Mouse (Mus musculus): ENCODE measurements at regions not wholly inside any gene's neighbourhood (a gene's known extent, or its start where the extent isn't known, plus 50 kb on each side); places are given as distances from the start of the nearest gene placed in this dataset.

- Histone ChIP-seq H3K27me3 (ENCODE audit: control insufficient read depth, insufficient read depth, insufficient read length) (no peaks in the 10 kb centered on the region), H3K36me3 (ENCODE audit: control insufficient read depth, insufficient read depth) (no peaks in the 10 kb centered on the region), H3K4me2 (ENCODE audit: low read depth) (no peak overlapping the region), H3K79me2 (ENCODE audit: control insufficient read depth, insufficient read depth) (no peaks in the 10 kb centered on the region), H3ac (ENCODE audit: control insufficient read depth, insufficient read length) (no peak overlapping the region), H3K4me3 (no peak overlapping the region)
- TF ChIP-seq POLR2A (IDR thresholded peaks at IDR 0.05; ENCODE audit: insufficient read length, low read depth): no peak
- no peak for TF ChIP-seq TCF12 (IDR thresholded peaks at IDR 0.05; ENCODE audit: insufficient read depth, poor library complexity, severe bottlenecking)
- TF ChIP-seq E2F4 (IDR thresholded peaks at IDR 0.05; ENCODE audit: insufficient read depth): no peak
- TF ChIP-seq USF1 (IDR thresholded peaks at IDR 0.05; ENCODE audit: low read depth): no peak
- TF ChIP-seq MYOD1 (IDR thresholded peaks at IDR 0.05; ENCODE audit: control insufficient read depth in 1 of 3, insufficient read length in 2 of 3, low read depth in 2 of 3): no peak
- no peak for TF ChIP-seq POLR2AphosphoS2 (IDR thresholded peaks at IDR 0.05; ENCODE audit: insufficient read length, low read depth)
- no peak for TF ChIP-seq SRF (IDR thresholded peaks at IDR 0.05; ENCODE audit: control insufficient read depth, insufficient read length, low read depth)
- no peak for TF ChIP-seq MAX (IDR thresholded peaks at IDR 0.05; ENCODE audit: low read depth)
- TF ChIP-seq CEBPB (IDR thresholded peaks at IDR 0.05; ENCODE audit: insufficient read depth, poor library complexity, severe bottlenecking): no peak
- no peak for TF ChIP-seq REST (IDR thresholded peaks at IDR 0.05; ENCODE audit: insufficient read depth, insufficient read length)
- TF ChIP-seq MYOG (IDR thresholded peaks at IDR 0.05; ENCODE audit: control insufficient read depth in 1 of 3, insufficient read depth in 1 of 3, insufficient read length in 2 of 3, low read depth in 2 of 3): no peak
- no peak for TF ChIP-seq TCF3 (IDR thresholded peaks at IDR 0.05; ENCODE audit: insufficient read length, low read depth)
Observed at GRCm38 (mm10) chr12:12180986-12181385, 81.0 kb upstream of the Fam49a start.

GRCm38 (mm10) chr12:12181686-12182085, 80.3 kb upstream of the Fam49a start:
- no peaks in the 10 kb centered on the region for H3K36me3 ChIP-seq (ENCODE audit: control insufficient read depth, insufficient read depth)
- H3ac ChIP-seq (ENCODE audit: control insufficient read depth, insufficient read length): no peak overlapping the region
- no peaks in the 10 kb centered on the region for H3K79me2 ChIP-seq (ENCODE audit: control insufficient read depth, insufficient read depth)
- no peaks in the 10 kb centered on the region for H3K27me3 ChIP-seq (ENCODE audit: control insufficient read depth, insufficient read depth, insufficient read length)
- H3K4me2 ChIP-seq (ENCODE audit: low read depth): no peak overlapping the region
- TF ChIP-seq TCF12 (IDR thresholded peaks at IDR 0.05; ENCODE audit: insufficient read depth, poor library complexity, severe bottlenecking) (no peak), CEBPB (IDR thresholded peaks at IDR 0.05; ENCODE audit: insufficient read depth, poor library complexity, severe bottlenecking) (no peak), MYOD1 (IDR thresholded peaks at IDR 0.05; ENCODE audit: control insufficient read depth in 1 of 3, insufficient read length in 2 of 3, low read depth in 2 of 3) (no peak), REST (IDR thresholded peaks at IDR 0.05; ENCODE audit: insufficient read depth, insufficient read length) (no peak), SRF (IDR thresholded peaks at IDR 0.05; ENCODE audit: control insufficient read depth, insufficient read length, low read depth) (no peak), USF1 (IDR thresholded peaks at IDR 0.05; ENCODE audit: low read depth) (no peak), E2F4 (IDR thresholded peaks at IDR 0.05; ENCODE audit: insufficient read depth) (no peak)
- no peak overlapping the region for H3K4me3 ChIP-seq

DNA sequence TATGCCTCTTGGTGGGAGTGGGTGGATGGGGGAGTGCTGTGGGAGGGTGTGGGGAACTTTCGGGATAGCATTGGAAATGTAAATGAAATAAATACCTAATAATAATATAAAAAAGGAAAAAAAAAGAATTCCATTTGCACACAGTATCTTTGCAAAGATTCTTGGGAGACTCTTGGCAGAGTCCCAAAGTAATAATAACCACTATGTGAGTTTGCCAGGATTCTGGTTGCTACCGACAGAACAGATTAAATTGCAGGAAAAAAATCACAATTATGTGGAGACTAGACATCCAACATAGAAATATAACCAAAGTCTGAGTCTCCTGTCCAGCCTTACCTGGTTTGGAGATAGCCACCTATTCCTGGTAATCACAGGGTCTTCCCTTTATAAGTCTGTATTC, 75.6 kb upstream of the Fam49a start:
- no peak overlapping the region for H3K4me3 ChIP-seq
- H3K27me3 ChIP-seq (ENCODE audit: control insufficient read depth, insufficient read depth, insufficient read length): no peaks in the 10 kb centered on the region
- no peak for TF ChIP-seq E2F4 (IDR thresholded peaks at IDR 0.05; ENCODE audit: insufficient read depth)
- no peak for TF ChIP-seq CEBPB (IDR thresholded peaks at IDR 0.05; ENCODE audit: insufficient read depth, poor library complexity, severe bottlenecking)
- TF ChIP-seq REST (IDR thresholded peaks at IDR 0.05; ENCODE audit: insufficient read depth, insufficient read length): no peak
- TF ChIP-seq USF1 (IDR thresholded peaks at IDR 0.05; ENCODE audit: low read depth): no peak
- TF ChIP-seq SRF (IDR thresholded peaks at IDR 0.05; ENCODE audit: control insufficient read depth, insufficient read length, low read depth): no peak
- TF ChIP-seq MAX (IDR thresholded peaks at IDR 0.05; ENCODE audit: low read depth): no peak
- no peak for TF ChIP-seq MYOD1 (IDR thresholded peaks at IDR 0.05; ENCODE audit: control insufficient read depth in 1 of 3, insufficient read length in 2 of 3, low read depth in 2 of 3)
- no peak for TF ChIP-seq POLR2A (IDR thresholded peaks at IDR 0.05; ENCODE audit: insufficient read length, low read depth)
- TF ChIP-seq TCF3 (IDR thresholded peaks at IDR 0.05; ENCODE audit: insufficient read length, low read depth): no peak
- TF ChIP-seq MYOG (IDR thresholded peaks at IDR 0.05; ENCODE audit: control insufficient read depth in 1 of 3, insufficient read depth in 1 of 3, insufficient read length in 2 of 3, low read depth in 2 of 3): no peak
- TF ChIP-seq TCF12 (IDR thresholded peaks at IDR 0.05; ENCODE audit: insufficient read depth, poor library complexity, severe bottlenecking): no peak
- TF ChIP-seq POLR2AphosphoS2 (IDR thresholded peaks at IDR 0.05; ENCODE audit: insufficient read length, low read depth): no peak
- no peaks in the 10 kb centered on the region for H3K36me3 ChIP-seq (ENCODE audit: control insufficient read depth, insufficient read depth)
- no peak overlapping the region for H3K4me2 ChIP-seq (ENCODE audit: low read depth)
- H3ac ChIP-seq (ENCODE audit: control insufficient read depth, insufficient read length): no peak overlapping the region
- H3K79me2 ChIP-seq (ENCODE audit: control insufficient read depth, insufficient read depth): no peaks in the 10 kb centered on the region

DNA sequence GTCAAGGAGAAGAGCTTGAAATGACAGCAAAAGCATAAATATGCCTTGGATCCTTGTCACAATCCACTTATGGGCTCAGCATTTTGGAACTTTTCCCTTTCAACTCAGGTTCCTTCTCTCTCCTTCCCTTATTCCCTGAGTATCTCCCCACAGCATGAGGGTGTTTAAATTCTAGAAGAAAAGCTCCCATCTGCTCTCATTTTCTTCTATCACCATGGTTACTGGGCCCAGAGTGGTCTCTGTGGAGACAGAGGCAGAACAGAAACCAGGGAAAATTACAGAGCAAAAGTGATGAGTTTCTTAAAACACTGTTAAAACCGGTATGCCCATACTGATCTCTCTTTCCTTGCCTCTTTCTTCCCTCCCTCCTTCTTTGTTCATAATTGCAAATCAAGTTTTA, 66.9 kb upstream of the Fam49a start:
- Histone ChIP-seq H3K27me3 (ENCODE audit: control insufficient read depth, insufficient read depth, insufficient read length) (no peaks in the 10 kb centered on the region), H3K4me2 (ENCODE audit: low read depth) (no peak overlapping the region), H3K79me2 (ENCODE audit: control insufficient read depth, insufficient read depth) (no peaks in the 10 kb centered on the region), H3K36me3 (ENCODE audit: control insufficient read depth, insufficient read depth) (no peaks in the 10 kb centered on the region), H3K4me3 (no peak overlapping the region), H3ac (ENCODE audit: control insufficient read depth, insufficient read length) (no peak overlapping the region)
- TF ChIP-seq MYOD1 (IDR thresholded peaks at IDR 0.05; ENCODE audit: control insufficient read depth in 1 of 3, insufficient read length in 2 of 3, low read depth in 2 of 3) (no peak), SRF (IDR thresholded peaks at IDR 0.05; ENCODE audit: control insufficient read depth, insufficient read length, low read depth) (no peak), POLR2AphosphoS2 (IDR thresholded peaks at IDR 0.05; ENCODE audit: insufficient read length, low read depth) (no peak), TCF3 (IDR thresholded peaks at IDR 0.05; ENCODE audit: insufficient read length, low read depth) (no peak), CEBPB (IDR thresholded peaks at IDR 0.05; ENCODE audit: insufficient read depth, poor library complexity, severe bottlenecking) (no peak), E2F4 (IDR thresholded peaks at IDR 0.05; ENCODE audit: insufficient read depth) (no peak), TCF12 (IDR thresholded peaks at IDR 0.05; ENCODE audit: insufficient read depth, poor library complexity, severe bottlenecking) (no peak)

- Histone ChIP-seq H3K27me3 (ENCODE audit: control insufficient read depth, insufficient read depth, insufficient read length) (no peaks in the 10 kb centered on the region), H3K79me2 (ENCODE audit: control insufficient read depth, insufficient read depth) (no peaks in the 10 kb centered on the region), H3K36me3 (ENCODE audit: control insufficient read depth, insufficient read depth) (no peaks in the 10 kb centered on the region), H3K4me2 (ENCODE audit: low read depth) (no peak overlapping the region), H3K4me3 (no peak overlapping the region), H3ac (ENCODE audit: control insufficient read depth, insufficient read length) (no peak overlapping the region)
- TF ChIP-seq E2F4 (IDR thresholded peaks at IDR 0.05; ENCODE audit: insufficient read depth) (no peak), MYOD1 (IDR thresholded peaks at IDR 0.05; ENCODE audit: control insufficient read depth in 1 of 3, insufficient read length in 2 of 3, low read depth in 2 of 3) (no peak), CEBPB (IDR thresholded peaks at IDR 0.05; ENCODE audit: insufficient read depth, poor library complexity, severe bottlenecking) (no peak), REST (IDR thresholded peaks at IDR 0.05; ENCODE audit: insufficient read depth, insufficient read length) (no peak), TCF12 (IDR thresholded peaks at IDR 0.05; ENCODE audit: insufficient read depth, poor library complexity, severe bottlenecking) (no peak), MAX (IDR thresholded peaks at IDR 0.05; ENCODE audit: low read depth) (no peak), USF1 (IDR thresholded peaks at IDR 0.05; ENCODE audit: low read depth) (no peak), TCF3 (IDR thresholded peaks at IDR 0.05; ENCODE audit: insufficient read length, low read depth) (no peak), SRF (IDR thresholded peaks at IDR 0.05; ENCODE audit: control insufficient read depth, insufficient read length, low read depth) (no peak), MYOG (IDR thresholded peaks at IDR 0.05; ENCODE audit: control insufficient read depth in 1 of 3, insufficient read depth in 1 of 3, insufficient read length in 2 of 3, low read depth in 2 of 3) (no peak), POLR2A (IDR thresholded peaks at IDR 0.05; ENCODE audit: insufficient read length, low read depth) (no peak)
Observed at GRCm38 (mm10) chr12:12196627-12197026, 65.3 kb upstream of the Fam49a start.

All from myocyte (in vitro differentiated cells).